Mouse (Mus musculus) A20 (cell line): ENCODE measurements around the gene Proser3.

ENCODE experiments used
- DNase-seq: peaks from one replicate; pipeline ENCODE4 v3.0.0-alpha.2; 2011; ENCODE audit warnings: low read depth, low spot score

Proser3 gene

GRCm38 (mm10) chr7:30579950-30580349 is 27.9 kb upstream of the Proser3 start:
- DNase-seq, result no peak

GRCm38 (mm10) chr7:30572969-30573368 is 20.9 kb upstream of the Proser3 start:
- no peak for DNase-seq

GRCm38 (mm10) chr7:30572389-30572788 is 20.3 kb upstream of the Proser3 start:
- no peak for DNase-seq

DNA sequence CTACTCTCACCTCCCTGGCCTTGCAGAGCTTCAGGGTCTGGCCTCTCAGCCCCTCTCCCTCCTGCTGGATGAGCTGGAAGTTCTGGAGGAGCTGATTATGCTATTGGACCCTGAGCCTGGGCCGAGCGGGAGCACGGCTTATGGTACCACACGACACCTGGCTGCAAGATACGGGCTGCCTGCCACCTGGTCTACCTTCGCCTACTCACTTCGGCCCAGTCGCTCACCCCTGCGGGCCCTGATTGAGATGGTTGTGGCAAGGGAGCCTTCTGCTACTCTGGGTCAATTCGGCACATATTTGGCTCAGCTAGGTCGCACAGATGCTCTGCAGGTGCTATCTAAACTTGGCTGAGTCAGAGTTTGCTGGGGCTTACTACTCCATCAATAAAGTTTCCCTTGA is 15.5 kb upstream of the Proser3 start:
- DNase-seq, result no peak

GRCm38 (mm10) chr7:30566033-30566432 is 13.9 kb upstream of the Proser3 start:
- DNase-seq, result no peak

DNA sequence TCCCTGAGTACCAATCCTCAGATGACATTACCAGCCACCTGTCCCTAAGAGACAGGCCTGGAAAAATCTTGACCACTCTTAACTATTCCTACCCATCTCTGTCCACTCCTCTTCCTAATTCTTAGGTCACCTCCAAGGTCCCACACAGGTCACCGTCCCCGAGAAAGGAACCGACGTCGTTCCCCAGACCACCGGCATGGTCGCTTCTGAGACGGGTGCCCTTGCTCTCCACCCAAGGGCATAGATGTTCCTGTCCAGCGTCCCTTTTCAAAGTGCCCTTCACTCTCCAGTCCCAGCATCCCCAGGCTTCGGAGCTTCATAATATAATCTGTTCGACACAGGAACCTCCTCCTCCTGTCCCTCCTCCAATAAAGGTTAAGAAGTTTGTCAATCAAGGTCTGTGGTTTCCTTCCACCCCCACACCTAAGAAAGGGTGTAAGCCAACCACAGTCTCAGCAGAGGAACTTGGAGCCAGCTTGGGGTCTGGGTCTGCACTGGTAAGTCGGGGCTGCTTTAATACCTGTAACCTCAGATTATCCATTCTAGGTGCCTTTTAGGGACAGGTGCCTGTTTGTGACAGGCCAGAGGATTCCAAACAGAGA is 13.0 kb upstream of the Proser3 start, which contains the start of gene Igflr1:
Gene Igflr1, plus strand, starts transcription at position 458 of the 602 bp plus-strand sequence.
- no peak for DNase-seq

DNA sequence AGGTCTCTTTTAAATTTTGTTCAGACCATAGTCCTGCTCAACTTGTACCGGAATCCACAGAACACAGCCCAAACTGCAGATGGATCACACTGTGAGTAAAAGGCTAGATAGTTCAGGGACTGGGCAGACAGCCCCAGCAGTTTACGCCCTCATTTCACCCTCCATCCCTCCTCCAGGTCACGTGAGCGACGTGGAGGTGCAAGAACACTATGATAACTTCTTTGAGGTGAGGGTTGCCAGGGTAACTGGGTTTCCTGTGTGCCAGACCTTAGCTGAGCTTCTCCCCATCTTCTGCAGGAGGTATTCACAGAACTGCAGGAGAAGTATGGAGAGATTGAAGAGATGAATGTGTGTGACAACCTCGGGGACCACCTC is 11.8 kb upstream of the Proser3 start:
- DNase-seq, result no peak

DNA sequence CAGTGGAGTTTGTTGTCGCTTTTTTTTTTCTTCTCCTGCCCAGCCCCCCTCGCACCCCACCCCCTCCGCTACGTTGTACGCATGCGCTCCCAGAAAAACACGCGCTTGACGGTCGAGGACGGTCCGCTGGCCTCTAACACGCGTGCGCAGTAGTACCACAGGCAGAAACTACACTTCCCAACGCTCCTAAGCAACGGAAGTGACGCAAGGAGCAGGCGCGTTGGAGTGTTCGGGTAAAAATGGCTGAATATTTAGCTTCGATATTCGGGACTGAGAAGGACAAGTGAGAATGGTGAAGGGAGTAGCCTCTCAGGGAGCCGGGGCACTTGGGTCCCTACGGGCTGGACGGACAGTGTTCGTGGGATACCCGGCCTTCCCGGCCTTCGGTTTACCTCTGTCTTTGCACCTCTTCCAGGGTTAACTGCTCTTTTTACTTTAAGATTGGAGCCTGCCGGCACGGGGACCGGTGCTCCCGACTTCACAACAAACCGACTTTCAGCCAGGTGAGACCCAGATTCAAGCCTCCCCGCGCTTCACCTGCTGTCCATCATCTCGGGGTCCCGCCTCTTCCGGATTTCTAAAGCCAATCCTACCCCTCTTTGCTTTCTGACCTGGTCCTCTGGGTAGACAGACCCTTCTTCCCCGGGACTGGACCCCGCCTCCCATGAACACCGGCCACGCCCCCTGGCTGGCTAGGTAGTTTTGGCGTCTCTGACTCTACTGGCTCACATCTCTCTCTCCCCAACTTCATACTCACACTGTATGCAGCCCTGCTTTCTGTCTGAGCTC is 11.2 kb upstream of the Proser3 start, which contains the start of the genes U2af1l4, Gm49396 and Psenen:
Gene U2af1l4, plus strand, starts transcription at position 185 of the 789 bp plus-strand sequence.
Gene Gm49396, plus strand, starts transcription at position 228 of the 789 bp plus-strand sequence.
Gene Psenen, minus strand, starts transcription at position 511 of the 789 bp plus-strand sequence.
- DNase-seq, result peak; percentile 97

DNA sequence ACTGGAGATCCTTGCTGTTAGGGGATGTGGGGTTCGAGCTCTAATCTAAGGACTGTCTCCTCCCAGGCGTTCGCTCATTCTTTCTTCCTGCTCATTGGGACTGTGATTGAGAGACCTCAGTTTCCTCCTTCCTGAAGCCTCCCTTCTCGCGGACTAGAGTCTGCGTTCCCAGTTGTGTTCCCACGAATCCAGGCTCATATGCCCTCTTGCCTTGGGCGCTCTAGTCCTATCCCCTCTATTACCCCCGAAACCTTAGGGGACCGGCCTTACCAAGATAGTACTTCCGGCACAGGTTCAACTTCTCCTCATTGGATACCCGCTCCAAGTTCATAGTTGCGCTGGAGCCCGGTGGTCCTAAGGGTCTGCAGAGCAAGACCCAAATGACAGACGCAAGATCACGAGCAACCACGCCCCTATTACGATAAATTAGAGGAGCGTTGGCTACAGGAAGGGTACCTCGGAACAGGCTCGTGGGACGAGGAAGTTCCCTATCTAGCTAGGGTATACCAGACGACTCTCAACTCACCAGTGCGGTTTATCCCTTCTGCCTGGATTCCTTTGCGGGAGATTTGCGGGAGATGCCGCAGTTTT is 10.5 kb upstream of the Proser3 start:
- no peak for DNase-seq

DNA sequence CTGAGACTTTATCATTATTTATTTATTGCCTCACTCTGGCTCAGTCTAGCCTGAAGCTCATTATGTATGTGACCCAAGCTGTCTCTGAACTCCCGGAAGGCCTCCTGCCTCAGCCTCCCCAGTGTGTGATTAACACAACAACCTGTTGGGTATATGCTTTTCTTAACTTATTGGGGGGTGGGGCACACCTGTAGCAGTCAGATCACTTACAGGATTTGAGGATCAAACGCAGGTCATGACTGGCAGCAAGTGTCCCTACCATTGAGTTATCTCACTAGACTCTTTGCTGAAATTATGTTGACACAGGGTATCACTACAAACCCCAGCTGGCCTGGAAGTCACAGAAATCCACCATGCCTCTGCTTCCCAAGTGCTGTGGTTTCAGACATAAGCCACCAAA is 8.2 kb upstream of the Proser3 start:
- DNase-seq, result no peak

DNA sequence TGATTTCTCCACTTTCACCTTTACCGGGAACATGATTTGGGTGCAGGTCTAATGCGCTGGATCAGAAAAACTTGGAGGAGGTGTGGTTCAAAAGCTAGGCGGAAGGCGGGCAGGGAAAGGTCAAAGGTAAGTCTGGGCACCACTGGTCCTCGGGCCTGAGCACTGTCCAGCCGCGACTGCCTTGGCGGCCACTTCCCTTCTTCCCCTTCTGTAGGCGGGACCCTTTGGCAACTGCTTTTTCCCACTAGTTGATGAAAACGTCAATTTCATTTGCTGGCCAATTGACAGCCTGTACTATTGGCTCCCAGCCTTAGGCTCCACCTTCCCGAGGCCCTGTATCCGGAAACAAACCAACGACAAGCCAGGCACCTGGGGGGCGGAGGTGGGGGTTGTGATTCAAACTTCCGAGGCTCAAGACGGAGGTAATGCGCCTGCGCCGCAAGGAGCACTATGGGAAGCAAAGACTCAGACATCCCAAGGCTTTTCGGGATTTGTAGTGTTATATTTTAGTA is 7.4 kb upstream of the Proser3 start, which contains the start of gene Lin37:
Gene Lin37, minus strand, starts transcription at position 396 of the 512 bp plus-strand sequence.
- DNase-seq, result peak; percentile 98

DNA sequence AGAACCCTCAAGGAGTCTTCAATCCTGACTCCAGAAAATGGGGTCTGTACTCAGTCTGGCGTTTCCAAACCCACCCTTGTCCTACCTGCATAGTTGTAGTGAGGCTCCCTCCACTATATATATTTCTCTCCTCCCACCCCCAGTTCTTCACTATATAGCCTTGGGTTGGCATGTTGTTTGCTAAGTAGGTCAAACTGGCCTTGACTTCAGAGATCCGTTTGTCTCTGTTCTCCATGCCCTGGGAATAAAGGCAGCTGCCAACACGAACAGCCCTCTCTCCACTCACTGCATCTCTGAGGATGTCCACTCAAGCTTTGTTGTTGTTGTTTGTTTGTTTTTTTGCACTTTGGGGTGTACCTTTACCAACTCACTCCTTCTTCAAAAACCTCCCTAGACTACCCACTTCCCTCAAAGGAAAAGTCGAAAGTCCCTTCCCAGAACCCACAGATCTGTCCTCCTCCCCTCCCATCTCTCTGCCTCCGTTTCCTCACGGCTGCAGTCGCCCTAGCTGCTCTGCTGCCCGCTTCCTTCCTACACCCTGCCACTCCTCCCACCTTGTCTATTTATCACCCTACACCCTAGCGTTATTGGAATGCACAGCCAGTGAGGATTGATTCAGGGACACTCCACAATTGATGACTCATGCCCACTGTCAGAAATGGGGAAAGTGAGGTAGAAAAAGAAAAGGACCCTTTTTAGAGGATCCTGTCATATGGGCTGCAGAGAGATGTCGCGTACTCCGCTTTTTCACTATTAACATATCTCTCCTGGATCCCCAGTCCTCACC is 6.8 kb upstream of the Proser3 start:
- no peak for DNase-seq

DNA sequence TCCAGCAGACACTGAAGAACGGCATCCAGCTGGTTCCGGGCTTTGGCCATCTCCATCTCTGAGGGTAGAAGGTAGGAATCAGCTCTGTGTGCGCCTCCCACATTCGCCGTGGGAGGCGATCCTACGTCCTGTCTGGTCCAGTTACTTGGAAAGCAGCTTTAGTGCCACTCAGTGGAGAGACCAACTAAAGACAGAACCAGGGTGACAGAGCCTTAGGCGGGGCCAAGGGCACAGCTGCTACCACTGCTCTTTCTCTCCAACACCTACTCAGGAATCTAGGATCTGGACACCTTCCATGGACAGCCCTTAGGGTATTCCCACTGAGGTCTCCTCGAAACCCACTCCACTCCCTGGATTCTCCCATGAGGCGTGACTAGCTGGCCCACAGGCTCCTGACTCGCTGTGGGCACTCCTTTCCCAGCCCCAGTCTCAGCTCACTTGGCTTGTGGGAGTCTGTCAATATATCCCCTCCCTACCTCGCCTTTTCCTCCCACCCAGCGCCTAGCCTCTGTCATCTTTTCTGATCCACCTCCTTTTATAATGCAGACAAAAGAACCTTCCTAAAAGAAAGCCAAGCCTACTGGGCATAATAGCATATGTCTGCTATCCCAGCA is 5.9 kb upstream of the Proser3 start:
- no peak for DNase-seq

DNA sequence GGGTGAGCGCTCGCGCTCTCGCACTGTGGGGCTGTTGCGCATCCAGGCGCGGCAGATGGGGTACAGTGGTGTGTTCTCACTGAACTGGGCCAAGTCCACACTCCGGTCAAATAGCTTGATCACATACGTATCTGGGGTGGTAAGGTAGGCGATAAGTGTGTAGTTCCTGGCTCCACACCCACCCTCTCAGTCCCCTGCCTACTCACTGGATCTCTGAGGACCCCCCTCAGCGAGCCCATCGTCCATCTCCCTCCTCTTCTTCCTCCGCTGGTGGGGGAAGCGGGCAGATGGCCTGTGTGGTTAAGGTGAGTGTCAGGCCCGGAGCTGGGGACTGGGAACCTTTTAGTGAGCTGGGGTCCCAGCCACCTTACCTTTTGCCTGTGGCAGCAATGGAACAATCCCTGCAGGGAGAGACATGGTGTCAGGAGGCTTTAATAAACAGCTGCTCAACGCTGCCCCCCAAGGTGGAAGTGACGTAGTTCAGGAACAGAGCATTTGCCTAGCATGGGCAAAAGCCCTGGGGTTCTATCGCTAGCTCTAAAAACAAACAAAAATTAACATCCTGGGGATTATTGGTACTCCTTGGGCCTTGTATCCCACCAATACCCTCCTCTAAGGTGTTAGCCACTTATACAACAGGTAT is 4.9 kb upstream of the Proser3 start:
- DNase-seq, result peak; percentile 44

DNA sequence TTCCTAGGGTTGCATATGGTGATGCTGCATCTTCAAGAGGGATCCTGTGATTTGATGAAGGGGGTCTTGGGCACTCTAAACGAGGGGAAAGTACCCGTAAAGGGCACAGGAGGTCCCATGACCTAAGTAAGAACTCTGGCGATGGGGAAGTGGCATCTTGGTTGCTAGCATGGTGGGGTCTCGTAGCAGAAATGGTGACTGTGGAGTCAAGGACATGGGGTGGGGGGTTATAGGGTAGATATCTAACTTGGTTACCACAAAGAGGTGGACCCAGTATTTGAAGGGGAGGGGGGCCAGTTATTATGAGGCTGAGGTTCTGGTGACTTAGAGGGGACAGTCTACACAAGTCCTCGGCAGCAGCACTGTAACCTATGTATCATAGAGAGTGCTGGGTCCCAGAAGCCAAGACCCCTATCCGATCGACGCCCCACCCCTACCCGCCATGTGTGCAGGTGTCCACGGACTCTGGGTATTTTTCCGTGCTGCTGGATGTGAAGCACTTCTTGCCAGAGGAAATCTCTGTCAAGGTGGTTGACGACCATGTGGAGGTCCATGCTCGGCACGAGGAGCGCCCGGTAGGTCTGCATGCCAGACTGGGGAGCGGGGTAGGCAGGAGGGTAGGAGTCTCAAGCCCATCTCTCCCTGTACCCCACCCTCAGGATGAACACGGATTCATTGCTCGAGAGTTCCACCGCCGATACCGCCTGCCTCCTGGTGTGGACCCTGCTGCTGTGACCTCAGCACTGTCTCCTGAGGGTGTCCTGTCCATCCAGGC is 1.9 kb upstream of the Proser3 start:
- no peak for DNase-seq

GRCm38 (mm10) chr7:30553021-30553589 is 1.0 kb upstream of the Proser3 start:
- DNase-seq, result peak; percentile 39

DNA sequence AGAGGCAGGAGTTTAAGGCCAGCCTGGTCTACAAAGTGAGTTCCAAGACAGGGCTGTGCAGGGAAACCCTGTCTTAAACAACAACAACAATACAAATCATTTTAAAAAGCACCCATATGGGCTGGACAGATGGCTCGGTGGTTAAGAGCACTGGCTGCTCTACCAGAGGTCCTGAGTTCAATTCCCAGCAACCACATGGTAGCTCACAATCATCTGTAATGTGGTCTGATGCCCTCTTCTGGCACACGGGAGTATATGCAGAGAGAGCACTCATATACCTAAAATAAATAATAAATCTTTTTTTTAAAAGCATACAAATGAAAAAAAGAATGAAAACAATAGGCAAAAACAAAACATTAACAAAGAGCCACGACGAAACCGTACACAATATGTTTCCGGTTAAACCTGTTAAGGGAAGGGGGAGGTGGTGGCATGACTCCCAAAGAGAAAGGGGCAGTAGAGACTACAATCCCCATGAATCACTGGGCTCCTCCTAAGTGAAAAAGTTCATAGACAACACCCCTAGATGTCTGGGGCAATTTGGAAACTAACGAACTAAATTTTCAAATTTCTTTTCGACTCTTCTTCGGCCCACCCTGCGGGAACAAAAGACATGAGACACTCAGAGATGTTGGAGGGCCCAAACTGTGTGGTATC is 526 bp downstream of the Proser3 start:
- no peak for DNase-seq

DNA sequence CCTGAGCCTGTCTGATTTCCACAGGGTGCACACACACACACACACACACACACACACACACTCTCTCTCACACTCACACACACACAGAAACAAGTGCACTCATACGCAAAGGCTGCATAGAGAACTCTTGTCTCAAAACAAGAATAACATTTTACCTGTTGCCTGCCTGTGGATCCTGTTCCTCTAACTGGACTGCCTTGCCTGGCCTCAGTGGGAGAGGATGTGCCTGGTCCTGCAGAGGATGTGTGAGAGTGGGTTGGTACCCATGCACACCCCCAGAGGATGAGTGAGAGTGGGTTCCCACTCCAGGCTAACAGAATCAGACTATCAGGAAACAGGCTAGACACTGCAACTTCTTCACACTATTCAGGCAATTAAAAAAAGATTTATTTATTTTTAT is 1.5 kb downstream of the Proser3 start:
- DNase-seq, result no peak

DNA sequence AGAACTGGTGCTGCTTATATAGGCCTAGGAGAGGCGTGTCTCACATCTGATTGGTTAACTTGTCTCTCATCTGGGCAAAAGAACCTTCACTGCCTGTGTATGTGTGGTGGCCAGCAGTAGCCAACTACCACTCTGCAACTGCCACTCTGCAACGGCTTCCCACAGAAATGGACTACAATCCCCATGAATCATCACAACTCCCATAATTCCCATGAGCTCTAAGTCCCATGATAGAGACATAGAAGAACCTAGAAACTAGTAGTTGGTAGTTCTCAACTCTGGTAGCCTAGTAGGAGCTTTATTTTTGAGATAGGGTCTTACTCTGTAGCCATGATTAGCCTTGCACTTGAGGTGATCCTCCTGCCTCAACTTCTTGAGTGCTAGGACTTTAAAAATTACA is 2.2 kb downstream of the Proser3 start:
- no peak for DNase-seq
